Mouse (Mus musculus) limb, embryonic 11.5 days (tissue): ENCODE results near the gene Ccl28. TPM values are rescaled to one million over a fixed set of nuclear protein-coding genes. Genes with fewer than 3 reads are reported as not detected.

Experiments
- ATAC-seq: fragments of 200-750 bp; cut with Nextera tagmentation; 2 replicates; pipeline ENCODE4 v1.8.0; 2017; ENCODE audit warnings: low read depth; ENCODE audit not compliant: insufficient number of reproducible peaks, low FRiP score, low TSS enrichment
- DNase-seq: peaks from one replicate; pipeline ENCODE4 v3.0.0-alpha.2; 2015; ENCODE audit warnings: low spot score
- H3K27ac ChIP-seq: fragments of 300-500 bp; sonication (generic); replicated peaks from 2 replicates; pipeline ENCODE4 v1.5.1; 2014; ENCODE audit warnings: low read depth, mild to moderate bottlenecking, low read length
- H3K27me3 ChIP-seq: fragments of 300-500 bp; sonication (generic); 2 replicates; pipeline ENCODE4 v1.6.1; 2014; ENCODE audit warnings: mild to moderate bottlenecking, low read length, mixed read lengths; ENCODE audit not compliant: control insufficient read depth, insufficient read depth
- H3K36me3 ChIP-seq: fragments of 300-500 bp; sonication (generic); 2 replicates; pipeline ENCODE4 v1.6.1; 2014; ENCODE audit warnings: mild to moderate bottlenecking, low read length, moderate library complexity, mixed read lengths; ENCODE audit not compliant: control insufficient read depth, insufficient read depth
- H3K4me1 ChIP-seq: fragments of 300-500 bp; sonication (generic); 2 replicates; pipeline ENCODE4 v1.6.1; 2014; ENCODE audit warnings: low read length, mixed read lengths; ENCODE audit not compliant: control insufficient read depth, insufficient read depth
- H3K4me2 ChIP-seq: fragments of 300-500 bp; sonication (generic); 2 replicates; pipeline ENCODE4 v1.6.1; 2014; ENCODE audit warnings: low read depth, mild to moderate bottlenecking, moderate library complexity; ENCODE audit not compliant: severe bottlenecking
- H3K4me3 ChIP-seq: fragments of 300-500 bp; sonication (generic); 2 replicates; pipeline ENCODE4 v1.5.1; 2014; ENCODE audit warnings: low read depth, low read length
- H3K9ac ChIP-seq: fragments of 300-500 bp; sonication (generic); 2 replicates; pipeline ENCODE4 v1.6.1; 2014; ENCODE audit warnings: mild to moderate bottlenecking, low read length
- H3K9me3 ChIP-seq: fragments of 300-500 bp; sonication (generic); 2 replicates; pipeline ENCODE4 v1.6.1; 2016; ENCODE audit warnings: low read length; ENCODE audit not compliant: control insufficient read depth
- WGBS: fragments of 180-500 bp; shearing (Covaris S2); extraction: QIAGEN DNeasy Blood & Tissue Kit; methylation state at CpG from one replicate; pipeline ENCODE4 v1.1.7; 2014; 5-methylcytosine and 5-hydroxymethylcytosine counted together
- polyA plus RNA-seq: library from polyadenylated mRNA; unstranded; fragments of >200 nt; fragmentation: Nextera tagmentation; extraction: Ambion mirVana; gene quantifications from 2 replicates; pipeline ENCODE4 v1.2.1, GENCODE M21; 2014

Ccl28 gene
- polyA plus RNA-seq, 1 experiment from 2014 or later = 0.12 TPM

DNA sequence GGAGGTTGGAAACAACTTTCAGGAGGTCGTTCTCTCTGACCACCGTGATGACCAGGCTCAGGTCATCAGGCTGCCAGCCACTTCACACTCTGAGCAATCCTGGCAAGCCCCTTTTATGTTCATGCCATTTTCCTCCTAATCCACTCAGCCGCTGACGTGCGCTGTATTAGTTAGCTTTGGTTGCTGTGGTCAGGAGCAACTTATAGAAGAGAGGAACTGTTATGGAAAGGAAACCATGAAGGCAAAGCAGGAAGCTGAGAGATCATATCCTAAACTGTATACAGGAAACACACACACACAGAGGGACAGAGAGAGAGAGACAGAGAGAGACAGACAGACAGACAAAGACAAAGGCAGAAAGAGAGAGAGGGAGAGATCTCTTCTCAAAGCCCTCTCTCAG lies 15.7 kb downstream of the Ccl28 start:
- DNase-seq (no peak), ATAC-seq (no peak)
- no peak overlapping the region for H3K4me2 ChIP-seq
- H3K4me3 ChIP-seq = no peak overlapping the region
- H3K27me3 ChIP-seq = no peaks in the 10 kb centered on the region
- no peak overlapping the region for H3K27ac ChIP-seq
- H3K9ac ChIP-seq = no peak overlapping the region; the same call in 1 of the 2 replicates
- no peaks in the 10 kb centered on the region for H3K36me3 ChIP-seq
- WGBS = 86% methylated on average over 5 of the region's 5 CpGs
- H3K9me3 ChIP-seq = no peaks in the 10 kb centered on the region
- no peaks in the 10 kb centered on the region for H3K4me1 ChIP-seq

DNA sequence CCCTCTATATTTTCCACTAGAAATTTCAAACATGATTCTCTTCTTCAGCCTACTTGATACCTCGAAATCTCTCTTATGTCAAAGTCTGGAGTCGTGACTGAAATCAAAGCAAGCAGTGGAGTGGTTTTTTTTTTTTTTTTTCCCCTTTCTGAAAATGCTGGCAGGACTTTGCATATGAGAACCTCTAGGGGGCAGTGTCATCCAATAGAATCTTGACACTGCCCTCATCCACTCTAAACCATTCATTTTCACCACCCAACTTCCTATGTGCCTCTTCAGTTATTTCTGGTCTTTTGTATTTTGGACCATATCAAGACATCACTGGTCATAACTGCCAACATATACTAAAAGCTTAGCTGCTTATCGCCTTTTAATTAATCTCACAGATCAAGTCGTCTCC lies 16.9 kb downstream of the Ccl28 start:
- no peaks in the 10 kb centered on the region for H3K36me3 ChIP-seq
- WGBS = 41% methylated on average over 4 of the region's 4 CpGs
- no peak overlapping the region for H3K4me2 ChIP-seq
- DNase-seq (no peak), ATAC-seq (no peak)
- no peak overlapping the region for H3K9ac ChIP-seq
- H3K27ac ChIP-seq = no peak overlapping the region
- H3K4me1 ChIP-seq = no peaks in the 10 kb centered on the region
- H3K4me3 ChIP-seq = no peak overlapping the region
- H3K27me3 ChIP-seq = no peaks in the 10 kb centered on the region
- no peaks in the 10 kb centered on the region for H3K9me3 ChIP-seq

DNA sequence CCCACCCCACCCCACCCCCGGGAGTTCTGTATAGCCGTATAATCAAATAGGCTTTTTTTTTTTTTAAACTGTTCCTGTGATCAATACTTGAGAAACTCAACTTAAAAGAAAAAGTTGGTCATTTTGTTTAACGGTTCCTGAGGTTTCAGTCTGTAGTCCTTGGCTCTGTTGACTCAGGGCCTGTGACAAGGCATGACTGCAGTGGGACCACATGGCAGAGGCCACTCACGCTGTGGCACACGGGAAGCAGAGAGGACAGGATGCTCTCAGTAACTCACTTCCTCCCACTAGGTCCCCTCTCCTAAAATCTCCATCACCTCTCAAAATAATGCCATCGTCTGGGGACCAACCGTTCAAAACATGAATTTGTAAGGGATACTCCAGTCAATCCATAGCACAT lies 17.5 kb downstream of the Ccl28 start:
- 79% methylated on average over 7 of the region's 7 CpGs for WGBS
- no peak for DNase-seq

DNA sequence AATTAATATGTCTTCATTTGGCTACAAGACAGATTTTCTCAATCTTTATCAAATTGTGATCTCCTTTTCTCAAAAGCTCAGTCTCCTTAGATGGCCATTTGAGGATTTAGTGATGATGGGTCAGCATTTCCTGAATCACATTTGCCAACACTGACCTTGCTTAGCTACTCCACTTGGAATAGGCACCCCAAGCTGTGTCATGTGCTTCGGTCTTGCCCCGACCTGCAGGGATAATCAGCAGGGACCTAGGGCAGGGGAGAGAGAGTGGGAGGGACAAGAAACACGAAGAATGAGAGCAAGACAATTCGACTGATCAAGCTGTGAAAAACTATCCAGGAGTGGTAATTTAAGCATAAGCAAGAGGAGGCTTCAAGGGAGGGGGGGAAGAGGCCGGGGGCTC lies 21.1 kb downstream of the Ccl28 start:
- H3K27me3 ChIP-seq = no peaks in the 10 kb centered on the region
- no peaks in the 10 kb centered on the region for H3K4me1 ChIP-seq
- H3K36me3 ChIP-seq = no peaks in the 10 kb centered on the region
- H3K4me2 ChIP-seq = no peak overlapping the region
- no peak overlapping the region for H3K27ac ChIP-seq
- H3K9ac ChIP-seq = no peak overlapping the region
- DNase-seq = no peak
- no peak overlapping the region for H3K4me3 ChIP-seq
- no peaks in the 10 kb centered on the region for H3K9me3 ChIP-seq
- WGBS = 71% methylated on average over 5 of the region's 5 CpGs
- ATAC-seq = no peak

More for the DNA sequence above, 17.5 kb downstream of the Ccl28 start:
- no peaks in the 10 kb centered on the region for H3K9me3 ChIP-seq
- H3K9ac ChIP-seq = no peak overlapping the region
- no peaks in the 10 kb centered on the region for H3K27me3 ChIP-seq
- ATAC-seq = no peak
- no peak overlapping the region for H3K27ac ChIP-seq
- no peaks in the 10 kb centered on the region for H3K4me1 ChIP-seq
- H3K4me3 ChIP-seq = no peak overlapping the region
- no peaks in the 10 kb centered on the region for H3K36me3 ChIP-seq
- H3K4me2 ChIP-seq = no peak overlapping the region

DNA sequence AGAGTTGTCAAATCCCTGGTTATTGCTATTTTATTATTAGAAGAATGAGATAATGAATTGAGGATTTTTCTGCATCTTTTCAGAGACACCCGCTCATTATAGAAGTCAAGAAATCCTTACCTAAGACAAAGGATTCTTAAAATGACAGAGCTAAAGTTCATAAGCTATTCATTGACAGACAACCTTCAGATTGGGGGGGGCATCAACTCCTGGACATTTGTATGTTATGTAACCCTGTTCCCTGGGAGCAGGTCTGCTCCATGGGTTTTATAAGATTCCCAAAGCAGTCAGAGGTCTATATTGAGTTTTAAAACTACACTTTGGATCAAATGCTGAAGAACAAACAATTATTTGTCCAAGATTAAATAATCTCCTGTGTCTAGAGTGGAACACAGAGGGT lies 22.9 kb downstream of the Ccl28 start:
- no peaks in the 10 kb centered on the region for H3K9me3 ChIP-seq
- no peak overlapping the region for H3K27ac ChIP-seq
- H3K36me3 ChIP-seq = no peaks in the 10 kb centered on the region
- no peak overlapping the region for H3K9ac ChIP-seq
- DNase-seq (no peak), ATAC-seq (no peak)
- 93% methylated on average over 1 of the region's 1 CpGs for WGBS
- no peaks in the 10 kb centered on the region for H3K4me1 ChIP-seq
- no peaks in the 10 kb centered on the region for H3K27me3 ChIP-seq
- H3K4me3 ChIP-seq = no peak overlapping the region
- no peak overlapping the region for H3K4me2 ChIP-seq

DNA sequence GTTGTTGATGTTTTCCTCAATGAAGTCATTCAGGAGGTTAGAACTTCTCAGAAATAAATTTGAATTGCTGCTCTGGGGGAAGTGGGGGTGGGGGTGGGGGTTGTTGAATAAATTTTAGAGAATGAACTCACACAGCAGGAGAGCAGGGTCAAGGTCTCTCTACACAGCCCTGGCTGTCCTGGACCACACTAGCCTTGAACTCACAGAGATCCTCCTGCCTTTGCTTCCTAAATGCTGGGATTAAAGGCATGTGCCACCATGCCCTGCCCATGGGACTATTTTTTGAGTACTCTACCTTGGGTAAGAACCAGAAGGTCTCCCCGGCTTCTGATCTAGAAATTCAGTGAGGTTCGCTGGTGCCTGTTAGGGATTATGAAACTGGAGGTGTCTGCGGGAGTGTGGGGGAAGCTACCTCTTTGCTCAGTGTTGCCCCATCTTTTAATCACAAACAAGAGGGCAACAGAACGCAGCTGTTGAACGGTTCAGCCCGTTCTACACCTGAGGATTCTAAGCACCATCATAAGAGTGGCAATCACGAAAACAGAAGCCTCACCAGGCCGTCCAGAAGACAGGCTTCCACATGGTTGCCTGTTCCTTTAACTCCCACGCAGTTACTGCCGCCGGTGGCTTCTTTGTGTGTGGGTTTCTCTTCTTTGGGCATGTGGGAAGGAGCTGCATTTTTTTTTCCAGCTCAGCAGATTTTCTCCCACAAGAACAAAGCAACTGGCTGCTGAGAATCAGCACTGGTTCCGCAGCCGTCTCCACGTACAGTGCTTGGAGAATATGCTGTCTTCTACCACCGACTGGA lies 25.5 kb downstream of the Ccl28 start:
- DNase-seq (no peak), ATAC-seq (no peak)
- Histone ChIP-seq H3K9ac (no peak overlapping the region), H3K4me1 (no peaks in the 10 kb centered on the region), H3K9me3 (no peaks in the 10 kb centered on the region), H3K4me2 (no peak overlapping the region), H3K4me3 (no peak overlapping the region), H3K27me3 (no peaks in the 10 kb centered on the region), H3K36me3 (no peaks in the 10 kb centered on the region), H3K27ac (no peak overlapping the region)
- WGBS = 78% methylated on average over 15 of the region's 15 CpGs

DNA sequence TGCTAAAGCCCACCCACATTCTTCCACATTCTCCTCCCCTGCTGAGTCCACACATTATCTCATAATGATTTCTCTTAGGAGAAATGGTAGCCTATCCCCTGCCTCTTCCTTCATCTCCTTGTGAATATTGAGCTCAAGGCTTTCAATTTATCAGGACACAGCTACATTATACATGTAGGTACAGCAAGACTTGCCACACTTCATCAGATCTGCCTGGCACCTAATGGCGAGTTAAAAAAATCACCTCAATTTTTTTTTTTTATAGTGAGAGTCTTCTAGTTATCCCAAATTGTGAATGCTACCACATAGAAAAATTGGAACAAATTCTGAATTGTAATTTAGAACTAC lies 26.1 kb downstream of the Ccl28 start:
- no peaks in the 10 kb centered on the region for H3K27me3 ChIP-seq
- ATAC-seq (no peak), DNase-seq (no peak)
- H3K4me2 ChIP-seq = no peak overlapping the region
- no peaks in the 10 kb centered on the region for H3K9me3 ChIP-seq
- no peak overlapping the region for H3K27ac ChIP-seq
- H3K9ac ChIP-seq = no peak overlapping the region
- no peak overlapping the region for H3K4me3 ChIP-seq
- no peaks in the 10 kb centered on the region for H3K4me1 ChIP-seq
- 96% methylated on average over 1 of the region's 1 CpGs for WGBS
- no peaks in the 10 kb centered on the region for H3K36me3 ChIP-seq

DNA sequence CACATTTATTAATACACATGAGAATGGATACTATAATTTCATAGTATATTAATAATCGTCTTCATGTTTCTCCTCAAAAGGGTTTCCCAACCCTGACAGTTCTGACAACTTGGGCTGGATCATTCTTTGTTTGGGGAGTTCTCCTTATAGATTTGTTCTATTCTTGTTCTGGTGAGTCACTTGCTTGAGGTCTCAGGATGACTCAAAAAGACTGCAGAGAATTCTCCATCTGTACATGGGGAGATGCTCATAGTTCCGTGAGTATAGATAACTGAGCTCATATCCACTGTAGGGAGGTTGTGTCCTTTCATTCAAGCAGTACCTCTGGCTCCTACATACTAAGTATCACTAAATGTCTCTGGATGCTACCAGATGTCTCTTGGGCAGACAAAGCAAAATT lies 31.1 kb downstream of the Ccl28 start:
- H3K9ac ChIP-seq = no peak overlapping the region
- H3K9me3 ChIP-seq = no peaks in the 10 kb centered on the region
- no peaks in the 10 kb centered on the region for H3K4me1 ChIP-seq
- no peak overlapping the region for H3K4me3 ChIP-seq
- ATAC-seq (no peak), DNase-seq (no peak)
- H3K36me3 ChIP-seq = no peaks in the 10 kb centered on the region
- 92% methylated on average over 2 of the region's 2 CpGs for WGBS
- no peak overlapping the region for H3K4me2 ChIP-seq
- H3K27me3 ChIP-seq = no peaks in the 10 kb centered on the region
- H3K27ac ChIP-seq = no peak overlapping the region

DNA sequence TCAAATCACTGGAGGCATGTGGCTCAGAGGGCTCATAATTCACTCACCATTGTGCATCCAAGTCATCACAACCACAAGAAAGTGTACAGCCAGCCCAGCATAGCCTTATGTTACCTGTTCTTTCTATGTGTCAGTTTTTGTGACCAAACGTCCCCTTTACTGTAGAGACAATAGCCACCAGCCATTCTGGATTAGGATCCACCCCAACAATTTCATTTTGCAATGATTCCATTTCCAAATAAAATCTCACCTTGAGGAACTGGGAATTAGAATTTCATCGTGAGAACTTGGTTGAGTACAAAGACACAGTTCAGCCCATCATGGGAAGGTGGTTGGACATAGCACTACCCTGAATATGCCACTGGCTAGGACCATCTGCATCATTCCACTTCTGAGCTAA lies 32.6 kb downstream of the Ccl28 start:
- H3K4me3 ChIP-seq = no peak overlapping the region
- no peak overlapping the region for H3K4me2 ChIP-seq
- ATAC-seq = no peak
- WGBS = 87% methylated on average over 2 of the region's 2 CpGs
- H3K9me3 ChIP-seq = no peaks in the 10 kb centered on the region
- no peaks in the 10 kb centered on the region for H3K27me3 ChIP-seq
- H3K27ac ChIP-seq = no peak overlapping the region
- H3K36me3 ChIP-seq = no peaks in the 10 kb centered on the region
- H3K4me1 ChIP-seq = no peaks in the 10 kb centered on the region
- DNase-seq = no peak
- H3K9ac ChIP-seq = no peak overlapping the region
